Mouse (Mus musculus) midbrain, embryonic 13.5 days (tissue): ENCODE results near the gene Kif26b. TPM values are rescaled to one million over a fixed set of nuclear protein-coding genes. Genes with fewer than 3 reads are reported as not detected.

Source experiments
- ATAC-seq: fragments of 200-750 bp; cut with Nextera tagmentation; 2 replicates; pipeline ENCODE4 v1.8.0; 2017; ENCODE audit warnings: mild to moderate bottlenecking, moderate TSS enrichment, moderate library complexity
- H3K27ac ChIP-seq: fragments of 300-500 bp; sonication (generic); 2 replicates; pipeline ENCODE4 v1.5.1; 2015; ENCODE audit warnings: inconsistent platforms, mild to moderate bottlenecking, moderate library complexity
- H3K27me3 ChIP-seq: fragments of 300-500 bp; sonication (generic); 2 replicates; pipeline ENCODE4 v1.6.1; 2015; ENCODE audit warnings: mild to moderate bottlenecking, inconsistent platforms
- H3K36me3 ChIP-seq: fragments of 300-500 bp; sonication (generic); 2 replicates; pipeline ENCODE4 v1.6.1; 2015; ENCODE audit warnings: mild to moderate bottlenecking, inconsistent platforms
- H3K4me1 ChIP-seq: fragments of 300-500 bp; sonication (generic); replicated peaks from 2 replicates; pipeline ENCODE4 v1.6.1; 2015; ENCODE audit warnings: inconsistent platforms
- H3K4me2 ChIP-seq: fragments of 300-500 bp; sonication (generic); replicated peaks from 2 replicates; pipeline ENCODE4 v1.6.1; 2015; ENCODE audit warnings: moderate library complexity, mild to moderate bottlenecking, inconsistent platforms
- H3K4me3 ChIP-seq: fragments of 300-500 bp; sonication (generic); replicated peaks from 2 replicates; pipeline ENCODE4 v1.5.1; 2015; ENCODE audit warnings: mild to moderate bottlenecking, inconsistent platforms
- H3K9ac ChIP-seq: fragments of 300-500 bp; sonication (generic); replicated peaks from 2 replicates; pipeline ENCODE4 v1.6.1; 2015; ENCODE audit warnings: mild to moderate bottlenecking, inconsistent platforms
- H3K9me3 ChIP-seq: fragments of 300-500 bp; sonication (generic); 2 replicates; pipeline ENCODE4 v1.6.1; 2016; ENCODE audit warnings: mild to moderate bottlenecking, inconsistent platforms
- WGBS: fragments of 180-500 bp; shearing (Covaris S2); methylation state at CpG from one replicate; pipeline ENCODE4 v1.1.7; 2015; 5-methylcytosine and 5-hydroxymethylcytosine counted together
- polyA plus RNA-seq: library from polyadenylated mRNA; unstranded; fragments of >200 nt; fragmentation: Nextera tagmentation; extraction: Ambion mirVana; gene quantifications from 2 replicates; pipeline ENCODE4 v1.2.1, GENCODE M21; 2015

Kif26b gene
- polyA plus RNA-seq, 1 experiment from 2014 or later, result 5.7 TPM

DNA sequence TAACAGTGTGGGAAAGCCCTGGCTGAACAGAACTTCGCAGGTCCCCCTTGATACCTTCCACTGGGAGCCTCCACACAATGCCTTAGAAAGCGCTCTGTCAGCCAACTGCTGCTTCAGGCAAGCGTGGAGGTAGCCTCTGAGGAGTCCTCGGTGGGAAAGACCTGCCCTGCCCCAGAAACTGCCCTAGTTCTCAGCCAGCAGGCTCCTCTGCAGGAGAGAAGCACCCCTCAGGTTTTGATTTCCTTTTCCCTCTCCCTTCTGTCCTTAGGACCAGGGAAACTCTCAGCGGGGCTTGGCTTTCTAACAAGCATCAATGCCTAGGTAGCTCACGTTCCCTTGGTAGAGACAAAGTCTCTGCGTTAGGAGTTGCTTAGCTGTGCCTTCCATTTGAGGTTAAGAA, 215.6 kb downstream of the Kif26b start:
- ATAC-seq, result no peak
- Histone ChIP-seq H3K4me3 (no peak overlapping the region), H3K36me3 (no peaks in the 10 kb centered on the region), H3K4me1 (peaks cover 7% of the 10 kb centered on the region), H3K9ac (no peak overlapping the region), H3K27me3 (peaks cover 19% of the 10 kb centered on the region), H3K4me2 (no peak overlapping the region), H3K9me3 (no peaks in the 10 kb centered on the region), H3K27ac (0 out of 2 replicates have a peak overlapping the region, but pooled peaks have one; percentile 19)
- 65% methylated on average over 7 of the region's 7 CpGs for WGBS

DNA sequence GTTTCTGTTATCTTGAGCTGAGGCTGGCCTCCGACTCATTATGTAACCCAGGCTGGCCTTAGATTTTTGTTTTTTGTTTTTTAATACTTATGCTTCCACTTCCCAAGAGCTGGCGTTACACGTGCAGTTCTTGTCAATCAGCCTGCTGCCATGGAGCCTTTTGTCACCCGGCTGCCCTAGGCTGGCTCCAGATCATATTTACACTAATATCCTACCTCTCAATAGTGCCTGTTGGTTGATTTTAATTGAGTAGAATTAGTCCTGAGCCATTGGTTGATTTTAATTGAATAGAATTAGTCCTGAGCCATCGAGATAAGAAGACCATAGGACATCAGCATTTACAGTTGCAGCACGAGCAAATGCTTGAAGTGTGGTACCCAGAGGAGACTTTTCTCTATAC, 216.0 kb downstream of the Kif26b start:
- Histone ChIP-seq H3K9me3 (no peaks in the 10 kb centered on the region), H3K27me3 (peaks cover 17% of the 10 kb centered on the region), H3K4me3 (no peak overlapping the region), H3K4me1 (peaks cover 7% of the 10 kb centered on the region), H3K36me3 (no peaks in the 10 kb centered on the region), H3K9ac (no peak overlapping the region), H3K27ac (no peak overlapping the region), H3K4me2 (no peak overlapping the region)
- 64% methylated on average over 6 of the region's 6 CpGs for WGBS
- no peak for ATAC-seq

- WGBS, result 83% methylated on average over 6 of the region's 6 CpGs
- no peaks in the 10 kb centered on the region for H3K9me3 ChIP-seq
Observed at GRCm38 (mm10) chr1:178745471-178745870, 216.5 kb downstream of the Kif26b start.

DNA sequence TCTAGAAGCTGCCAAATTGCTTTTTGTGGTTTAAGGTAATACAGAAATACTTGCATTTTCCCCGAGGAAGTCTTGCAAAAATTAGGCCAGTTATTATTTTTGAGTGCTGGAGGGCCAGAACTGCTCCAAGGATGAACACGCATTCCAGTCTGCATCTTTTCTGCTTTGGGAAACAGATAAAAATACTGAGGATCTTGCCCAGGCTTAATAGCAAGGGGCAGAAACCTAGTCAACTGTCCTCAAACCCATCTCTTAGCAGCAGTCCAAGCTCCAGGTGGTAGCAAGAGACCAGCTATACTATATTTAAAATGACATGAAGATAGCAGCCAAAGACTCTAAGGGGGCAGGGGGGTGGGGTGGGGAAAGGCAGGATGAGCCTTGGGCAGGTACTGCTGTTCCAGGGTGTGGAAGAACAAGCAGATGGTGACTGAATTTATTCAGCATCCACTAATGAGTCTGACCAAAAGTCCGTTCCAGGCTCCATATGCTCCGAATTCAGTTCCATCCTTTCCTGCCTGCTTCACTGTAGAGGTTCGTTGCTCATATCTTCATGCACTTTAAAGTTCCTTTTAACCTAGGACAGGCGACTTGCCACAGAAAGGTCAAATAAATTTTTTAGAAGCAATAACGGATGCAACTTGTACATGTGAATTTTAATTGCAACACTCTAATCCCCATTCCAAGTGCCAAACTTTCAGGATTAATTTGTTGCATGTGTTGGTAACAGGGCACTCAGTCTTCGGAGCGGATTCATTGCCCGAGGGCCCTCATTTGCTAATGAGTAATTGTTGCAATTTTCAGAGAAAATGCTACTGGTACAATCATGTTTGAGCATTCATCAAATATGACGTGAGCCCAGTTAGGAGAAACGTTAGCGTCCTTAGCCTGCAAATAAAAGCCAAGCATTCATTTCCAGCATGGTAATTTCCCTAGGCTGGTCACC, 218.6 kb downstream of the Kif26b start:
- no peaks in the 10 kb centered on the region for H3K9me3 ChIP-seq
- no peak for ATAC-seq
- H3K36me3 ChIP-seq, result no peaks in the 10 kb centered on the region
- H3K4me2 ChIP-seq, result no peak overlapping the region
- peaks cover 7% of the 10 kb centered on the region for H3K4me1 ChIP-seq
- H3K4me3 ChIP-seq, result no peak overlapping the region
- WGBS, result 75% methylated on average over 13 of the region's 13 CpGs
- no peak overlapping the region for H3K9ac ChIP-seq
- H3K27me3 ChIP-seq, result peaks cover 17% of the 10 kb centered on the region
- no peak overlapping the region for H3K27ac ChIP-seq

More at GRCm38 (mm10) chr1:178745471-178745870, 216.5 kb downstream of the Kif26b start:
- Histone ChIP-seq H3K36me3 (no peaks in the 10 kb centered on the region), H3K4me3 (no peak overlapping the region), H3K27me3 (peaks cover 17% of the 10 kb centered on the region), H3K4me2 (no peak overlapping the region), H3K27ac (no peak overlapping the region), H3K9ac (no peak overlapping the region), H3K4me1 (peaks cover 7% of the 10 kb centered on the region)
- no peak for ATAC-seq

DNA sequence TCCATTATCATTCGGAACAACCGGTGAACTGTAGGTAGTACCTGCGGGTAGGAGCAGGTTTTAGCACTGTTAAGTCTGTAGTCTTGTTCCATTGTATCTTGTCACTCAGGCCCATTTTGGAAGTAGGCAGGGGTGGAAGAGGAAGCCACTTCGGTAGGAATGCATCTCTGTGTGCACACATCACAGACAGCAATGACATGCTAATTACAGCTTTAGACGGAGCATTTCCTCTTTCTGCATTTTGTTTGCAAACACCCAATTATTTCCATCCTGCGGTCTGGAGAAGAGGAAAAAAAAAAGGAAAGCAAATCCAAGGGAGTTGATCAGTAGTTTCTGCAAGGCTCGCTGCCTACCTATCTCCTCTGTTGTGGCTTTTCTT, 219.3 kb downstream of the Kif26b start:
- Histone ChIP-seq H3K4me1 (peaks cover 7% of the 10 kb centered on the region), H3K27ac (no peak overlapping the region), H3K4me2 (no peak overlapping the region), H3K4me3 (no peak overlapping the region), H3K27me3 (peaks cover 16% of the 10 kb centered on the region), H3K36me3 (no peaks in the 10 kb centered on the region), H3K9me3 (no peaks in the 10 kb centered on the region), H3K9ac (no peak overlapping the region)
- ATAC-seq, result no peak
- WGBS, result 74% methylated on average over 7 of the region's 7 CpGs

DNA sequence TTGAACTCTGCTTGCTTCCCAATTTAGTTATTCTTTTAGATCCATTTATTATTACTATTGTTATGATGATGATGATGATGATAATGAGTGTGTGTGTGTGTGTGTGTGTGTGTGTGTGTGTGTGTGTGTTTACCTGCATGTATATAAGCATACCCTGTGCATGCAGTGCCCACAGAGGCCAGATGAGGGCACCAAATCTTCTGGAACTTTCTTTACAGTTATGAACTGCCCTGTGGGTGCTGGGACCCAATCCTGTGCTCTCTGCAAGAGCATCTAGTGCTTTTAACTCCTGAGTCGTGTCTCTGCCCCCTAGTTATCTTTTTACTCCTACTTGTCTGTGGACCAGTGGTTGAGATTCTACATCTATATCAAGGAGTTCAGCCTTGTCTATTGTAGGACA, 219.7 kb downstream of the Kif26b start:
- H3K4me3 ChIP-seq, result no peak overlapping the region
- H3K4me2 ChIP-seq, result no peak overlapping the region
- no peak overlapping the region for H3K27ac ChIP-seq
- ATAC-seq, result no peak
- H3K27me3 ChIP-seq, result peaks cover 13% of the 10 kb centered on the region
- peaks cover 7% of the 10 kb centered on the region for H3K4me1 ChIP-seq
- no peaks in the 10 kb centered on the region for H3K9me3 ChIP-seq
- 97% methylated on average over 1 of the region's 1 CpGs for whole genome bisulfite sequencing
- H3K9ac ChIP-seq, result no peak overlapping the region
- no peaks in the 10 kb centered on the region for H3K36me3 ChIP-seq

- WGBS, result 84% methylated on average over 9 of the region's 9 CpGs
- Histone ChIP-seq H3K9ac (no peak overlapping the region), H3K27ac (no peak overlapping the region), H3K4me1 (no peaks in the 10 kb centered on the region; the same call in none of the 2 replicates), H3K4me3 (no peak overlapping the region), H3K36me3 (no peaks in the 10 kb centered on the region), H3K4me2 (no peak overlapping the region), H3K9me3 (no peaks in the 10 kb centered on the region), H3K27me3 (peaks cover 4% of the 10 kb centered on the region; the same call in 1 of the 2 replicates)
- no peak for ATAC-seq
Observed at GRCm38 (mm10) chr1:178749786-178750185, 220.9 kb downstream of the Kif26b start.

DNA sequence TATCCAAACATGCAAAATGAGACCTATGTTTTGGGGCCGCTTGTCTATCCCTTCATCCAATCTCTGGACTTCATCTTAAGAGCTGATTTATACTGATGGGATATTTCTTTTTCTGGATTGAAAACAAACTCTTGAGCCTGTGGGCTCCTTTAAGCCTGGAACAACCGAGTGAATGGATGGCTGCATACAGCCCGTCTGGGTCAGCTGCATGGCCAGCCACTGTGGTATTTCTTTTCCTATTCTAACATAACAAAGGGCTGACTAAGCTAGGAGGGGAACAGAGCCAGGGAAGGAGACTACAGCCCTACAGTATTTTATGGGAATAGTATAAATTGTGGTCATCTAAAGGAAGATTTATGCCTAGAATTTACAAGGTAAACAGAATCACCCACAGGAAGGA, 229.5 kb downstream of the Kif26b start:
- no peak overlapping the region for H3K27ac ChIP-seq
- H3K4me3 ChIP-seq, result no peak overlapping the region
- H3K9me3 ChIP-seq, result no peaks in the 10 kb centered on the region
- WGBS, result 50% methylated on average over 3 of the region's 3 CpGs
- H3K4me1 ChIP-seq, result peaks cover 4% of the 10 kb centered on the region; the same call in 1 of the 2 replicates
- H3K36me3 ChIP-seq, result no peaks in the 10 kb centered on the region
- no peak overlapping the region for H3K4me2 ChIP-seq
- no peak overlapping the region for H3K9ac ChIP-seq
- no peaks in the 10 kb centered on the region for H3K27me3 ChIP-seq
- no peak for ATAC-seq

DNA sequence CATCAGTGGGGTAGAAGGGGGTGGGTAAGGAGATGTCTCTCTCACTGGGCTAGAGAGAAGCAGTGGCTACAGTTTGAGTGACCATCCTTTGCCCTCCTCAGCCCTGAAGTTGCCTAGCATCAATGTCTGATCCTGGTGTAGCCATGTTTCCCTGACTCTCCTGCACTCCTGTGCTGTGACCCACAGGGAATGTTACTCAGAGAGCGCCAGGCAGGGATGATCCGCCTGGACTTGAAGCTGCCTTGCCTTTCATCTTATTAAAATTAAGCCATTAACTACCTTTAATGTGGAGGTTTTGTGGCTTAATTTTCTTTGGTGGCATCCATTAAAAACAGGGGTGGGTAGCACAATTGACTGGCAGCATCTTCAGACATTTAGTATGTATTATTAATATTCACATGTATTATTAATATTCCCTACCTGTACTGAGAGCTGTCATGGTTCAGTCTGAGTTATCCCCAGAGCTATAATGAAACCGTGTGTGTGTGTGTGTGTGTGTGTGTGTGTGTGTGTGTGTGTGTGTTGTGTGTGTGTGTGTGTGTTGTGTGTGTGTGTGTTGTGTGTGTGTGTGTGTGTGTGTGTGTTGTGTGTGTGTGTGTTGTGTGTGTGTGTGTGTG, 233.3 kb downstream of the Kif26b start:
- no peak overlapping the region for H3K9ac ChIP-seq
- H3K9me3 ChIP-seq, result no peaks in the 10 kb centered on the region
- no peak overlapping the region for H3K4me3 ChIP-seq
- H3K27me3 ChIP-seq, result no peaks in the 10 kb centered on the region
- no peak overlapping the region for H3K27ac ChIP-seq
- 0 out of 2 replicates have a peak, but pooled peaks have one; percentile 50 for ATAC-seq
- 66% methylated on average over 3 of the region's 3 CpGs for WGBS
- H3K36me3 ChIP-seq, result no peaks in the 10 kb centered on the region
- H3K4me1 ChIP-seq, result peaks cover 4% of the 10 kb centered on the region; the same call in 1 of the 2 replicates
- H3K4me2 ChIP-seq, result no peak overlapping the region

- no peaks in the 10 kb centered on the region for H3K36me3 ChIP-seq
- WGBS, result 78% methylated on average over 4 of the region's 4 CpGs
- H3K27ac ChIP-seq, result no peak overlapping the region
- H3K4me2 ChIP-seq, result no peak overlapping the region
- H3K4me3 ChIP-seq, result no peak overlapping the region
- H3K9ac ChIP-seq, result no peak overlapping the region
- no peak for ATAC-seq
- peaks cover 4% of the 10 kb centered on the region; the same call in 1 of the 2 replicates for H3K4me1 ChIP-seq
- no peaks in the 10 kb centered on the region for H3K9me3 ChIP-seq
- H3K27me3 ChIP-seq, result no peaks in the 10 kb centered on the region
Observed at GRCm38 (mm10) chr1:178764914-178765313, 236.0 kb downstream of the Kif26b start.

- no peak for ATAC-seq
- Histone ChIP-seq H3K4me1 (peaks cover 4% of the 10 kb centered on the region; the same call in 1 of the 2 replicates), H3K27ac (no peak overlapping the region), H3K9me3 (no peaks in the 10 kb centered on the region), H3K4me3 (no peak overlapping the region), H3K9ac (no peak overlapping the region), H3K27me3 (no peaks in the 10 kb centered on the region), H3K4me2 (no peak overlapping the region), H3K36me3 (no peaks in the 10 kb centered on the region)
- 78% methylated on average over 2 of the region's 2 CpGs for WGBS
Observed at GRCm38 (mm10) chr1:178765650-178766049, 236.7 kb downstream of the Kif26b start.

DNA sequence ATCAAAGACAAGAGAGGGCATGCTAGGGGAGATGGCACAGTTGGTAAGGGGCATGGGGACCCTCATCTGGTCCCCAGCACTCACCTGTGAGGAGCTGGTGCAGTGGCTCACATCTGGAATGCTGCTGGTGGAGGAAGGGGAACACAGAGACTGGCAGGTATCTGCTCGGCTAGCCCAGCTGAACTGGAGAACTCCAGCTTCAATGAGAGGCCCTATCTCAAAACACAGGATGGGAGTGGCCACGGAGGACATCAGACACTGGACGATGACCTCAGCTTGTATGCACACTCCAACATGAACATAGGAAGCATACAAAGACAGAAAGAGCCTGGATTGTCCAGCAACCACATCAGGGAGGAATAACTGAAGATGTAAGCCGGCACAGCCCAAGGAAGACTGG, 240.1 kb downstream of the Kif26b start:
- Histone ChIP-seq H3K4me1 (no peaks in the 10 kb centered on the region), H3K27me3 (no peaks in the 10 kb centered on the region), H3K9ac (no peak overlapping the region), H3K4me3 (no peak overlapping the region), H3K36me3 (no peaks in the 10 kb centered on the region), H3K9me3 (no peaks in the 10 kb centered on the region), H3K27ac (no peak overlapping the region), H3K4me2 (no peak overlapping the region)
- 87% methylated on average over 4 of the region's 4 CpGs for WGBS
- ATAC-seq, result no peak
